Mouse (Mus musculus) kidney, postnatal 4 days (tissue): ENCODE measurements at regions not wholly inside any gene's neighbourhood (a gene's known extent, or its start where the extent isn't known, plus 50 kb on each side); places are given as distances from the start of the nearest gene placed in this dataset.
"Not testable (repeated sequence)": the region's sequence is repeated elsewhere in the genome, so short reads cannot be mapped to it uniquely, and the experiment has no call there.

Source experiments
- DNase-seq, 2 experiments: peaks; one replicate each; pipeline ENCODE4 v3.0.0; 2021; ENCODE audit warnings: mixed read lengths in 2 of 2

DNA sequence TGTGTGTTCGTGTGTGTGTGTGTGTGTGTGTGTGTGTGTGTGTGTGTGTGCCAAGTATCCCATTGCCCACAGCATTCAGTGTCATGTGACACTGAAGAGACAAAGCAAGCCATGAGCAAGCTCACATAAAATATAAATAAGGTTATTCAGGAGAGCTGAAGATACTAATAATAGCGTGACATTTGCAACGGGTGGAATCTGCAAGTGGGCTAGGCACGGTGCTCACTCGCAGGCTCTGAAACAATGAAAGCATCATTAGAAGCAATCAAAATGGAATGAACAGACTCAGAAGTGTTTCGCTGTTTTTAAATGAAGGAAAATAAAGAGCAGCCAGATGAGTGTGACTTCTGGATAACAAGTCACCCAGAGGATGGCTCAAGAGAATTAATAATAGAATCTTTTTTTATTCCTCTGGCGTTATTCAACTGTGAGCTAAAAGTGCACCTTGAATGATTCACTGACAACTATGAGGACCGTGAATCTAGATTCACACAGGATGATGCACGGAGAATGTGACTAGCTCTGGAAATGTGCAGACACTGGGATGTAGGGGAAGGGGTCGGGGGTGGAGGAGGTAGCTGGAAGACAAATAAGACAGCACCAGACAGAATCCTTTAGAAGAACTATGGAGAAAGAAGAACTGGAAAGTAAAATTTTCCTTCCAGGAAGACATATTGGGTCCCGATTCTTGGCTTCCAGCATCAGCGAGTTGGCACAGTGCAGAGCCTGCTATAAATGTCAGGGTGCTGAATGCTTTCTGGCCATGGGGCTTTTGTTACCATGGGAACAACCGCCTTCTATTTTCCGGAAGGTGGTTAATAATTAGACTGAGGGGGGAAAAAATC, 55.3 kb downstream of the Actbl2 start:
- no peak for DNase-seq

DNA sequence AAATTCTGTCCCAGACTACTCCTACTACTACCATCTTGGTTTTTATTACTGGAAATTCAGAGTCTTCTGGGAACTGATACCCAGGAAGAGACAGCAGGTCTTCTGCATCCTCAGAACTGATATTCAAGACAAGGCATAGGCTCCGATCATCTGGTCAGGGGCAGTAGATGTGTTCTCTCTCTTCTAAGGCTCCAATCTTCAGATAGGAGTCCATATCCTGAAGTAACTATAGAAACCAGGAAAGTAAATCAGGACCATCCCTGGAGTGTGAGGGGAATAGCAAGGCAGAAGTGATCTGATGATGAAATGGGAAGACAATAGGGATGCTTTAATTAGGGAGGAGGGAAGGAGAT, 55.9 kb downstream of the Actbl2 start:
- no peak for DNase-seq

DNA sequence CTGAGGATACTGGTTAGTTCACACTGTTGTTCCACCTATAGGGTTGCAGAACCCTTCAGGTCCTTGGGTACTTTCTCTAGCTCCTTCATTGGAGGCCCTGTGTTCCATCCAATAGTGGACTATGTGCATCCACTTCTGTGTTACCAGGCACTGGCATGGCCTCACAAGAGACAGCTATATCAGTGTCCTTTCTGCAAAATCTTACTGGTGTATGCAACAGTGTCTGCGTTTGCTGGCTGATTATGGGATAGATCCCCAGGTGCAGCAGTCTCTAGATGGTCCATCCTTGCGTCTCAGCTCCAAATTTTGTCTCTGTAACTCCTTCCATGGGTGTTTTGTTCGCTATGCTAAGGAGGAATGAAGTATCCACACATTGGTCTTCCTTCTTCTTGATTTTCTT, 58.7 kb downstream of the Actbl2 start:
- DNase-seq: not testable (repeated sequence)

DNA sequence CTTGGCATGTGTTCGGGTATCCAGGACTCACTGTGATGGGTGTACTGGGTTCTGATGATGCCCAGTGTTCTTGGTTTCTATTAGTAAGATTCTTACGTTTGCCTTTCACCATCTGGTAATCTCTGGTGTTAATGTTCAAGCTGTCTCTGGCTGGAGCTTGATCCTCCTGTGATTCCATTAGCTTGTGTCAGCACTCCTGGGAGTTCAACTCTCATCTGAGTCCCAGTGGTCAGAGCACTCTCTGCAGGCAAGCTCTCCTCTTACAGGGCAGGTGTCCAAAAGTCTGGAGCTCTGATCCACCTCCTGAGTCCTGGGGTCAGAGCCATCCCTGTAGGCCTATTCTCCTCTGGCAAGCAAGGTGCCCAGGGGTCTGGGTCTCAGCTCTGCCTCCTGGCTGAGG, 63.1 kb downstream of the Actbl2 start:
- DNase-seq: not testable (repeated sequence)

DNA sequence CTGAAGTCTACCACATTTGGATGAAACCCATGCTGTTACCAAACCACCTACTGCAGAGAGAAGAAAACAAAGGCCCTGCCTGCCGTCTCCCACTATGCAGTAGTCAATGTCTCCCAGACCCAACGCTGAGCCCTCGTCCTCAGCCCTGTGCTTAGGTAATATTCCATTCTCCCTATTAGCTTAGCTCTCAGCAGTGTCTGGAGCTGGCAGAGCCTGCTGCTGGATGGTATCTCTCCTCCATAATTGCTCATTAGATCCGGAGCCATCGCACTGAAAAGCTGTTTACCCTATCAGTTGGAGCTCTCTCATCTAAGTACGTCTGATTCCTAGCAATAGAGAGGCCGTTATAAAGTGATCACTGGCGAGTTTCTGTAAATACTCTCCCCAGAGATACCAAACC, 68.4 kb downstream of the Actbl2 start:
- no peak for DNase-seq

DNA sequence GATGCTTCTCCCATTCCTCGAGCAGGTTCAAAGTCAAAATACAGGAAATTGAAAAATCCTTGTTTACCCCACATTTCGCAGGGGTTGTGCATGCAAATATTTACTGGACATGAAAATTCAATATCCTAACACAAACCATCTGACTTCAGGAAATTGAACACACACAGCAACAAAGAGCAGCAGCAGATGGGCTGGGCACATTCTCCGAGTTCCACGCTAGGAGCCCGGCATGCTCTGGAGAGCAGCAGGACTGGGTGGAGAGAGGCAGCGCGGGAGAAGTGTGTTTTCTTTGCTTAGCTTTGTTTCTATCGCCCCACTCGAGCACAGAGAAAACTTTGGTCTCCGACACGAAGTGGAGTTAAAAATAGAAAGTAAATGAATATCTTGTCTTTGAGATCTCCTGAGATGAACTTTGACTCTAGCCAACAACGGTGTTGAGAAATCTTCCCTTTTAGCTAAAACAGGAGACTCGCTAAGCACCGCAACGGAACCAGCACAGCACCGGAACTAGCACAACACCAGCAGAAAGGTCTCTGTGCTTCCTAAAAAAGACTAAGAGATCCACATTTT, 71.4 kb downstream of the Actbl2 start:
- peak; percentile 11 to 27 for DNase-seq

DNA sequence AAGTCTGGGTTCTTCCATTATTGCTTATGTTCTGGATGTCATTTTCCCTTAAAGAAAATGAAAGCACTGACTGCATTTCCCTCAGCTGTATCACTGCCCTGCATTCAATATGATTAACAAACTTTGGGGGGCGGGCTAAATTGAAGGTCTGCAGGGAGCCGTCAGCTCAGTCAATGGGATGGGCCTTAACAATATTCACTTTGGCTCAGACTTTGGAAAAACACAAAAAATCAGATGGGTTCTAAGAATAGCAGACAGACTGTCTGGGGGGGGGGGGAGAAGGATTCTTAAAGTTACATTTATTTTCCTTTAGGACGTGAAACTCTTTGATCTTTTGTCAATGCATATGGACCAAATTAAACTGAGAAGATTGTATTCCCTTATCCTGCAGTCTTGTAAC, 78.2 kb downstream of the Actbl2 start:
- no peak for DNase-seq

DNA sequence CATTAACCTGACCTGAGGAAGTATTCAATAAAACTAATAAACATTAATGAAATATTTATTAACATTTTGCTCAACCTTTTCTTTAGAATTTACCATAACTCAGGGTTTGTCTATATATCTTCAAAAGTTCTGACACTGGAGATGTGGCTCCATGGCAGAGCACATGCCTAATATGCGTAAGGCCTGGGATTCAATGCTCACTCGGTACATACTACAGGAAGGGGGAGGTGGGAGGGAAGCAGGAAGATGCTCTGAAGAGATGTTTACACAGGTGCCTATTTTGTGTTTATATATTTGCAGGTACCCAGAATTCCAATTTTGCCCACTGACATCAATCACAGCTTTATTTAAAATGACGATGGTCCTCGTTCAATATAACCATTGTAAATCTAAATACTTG, 79.0 kb downstream of the Actbl2 start:
- no peak for DNase-seq

DNA sequence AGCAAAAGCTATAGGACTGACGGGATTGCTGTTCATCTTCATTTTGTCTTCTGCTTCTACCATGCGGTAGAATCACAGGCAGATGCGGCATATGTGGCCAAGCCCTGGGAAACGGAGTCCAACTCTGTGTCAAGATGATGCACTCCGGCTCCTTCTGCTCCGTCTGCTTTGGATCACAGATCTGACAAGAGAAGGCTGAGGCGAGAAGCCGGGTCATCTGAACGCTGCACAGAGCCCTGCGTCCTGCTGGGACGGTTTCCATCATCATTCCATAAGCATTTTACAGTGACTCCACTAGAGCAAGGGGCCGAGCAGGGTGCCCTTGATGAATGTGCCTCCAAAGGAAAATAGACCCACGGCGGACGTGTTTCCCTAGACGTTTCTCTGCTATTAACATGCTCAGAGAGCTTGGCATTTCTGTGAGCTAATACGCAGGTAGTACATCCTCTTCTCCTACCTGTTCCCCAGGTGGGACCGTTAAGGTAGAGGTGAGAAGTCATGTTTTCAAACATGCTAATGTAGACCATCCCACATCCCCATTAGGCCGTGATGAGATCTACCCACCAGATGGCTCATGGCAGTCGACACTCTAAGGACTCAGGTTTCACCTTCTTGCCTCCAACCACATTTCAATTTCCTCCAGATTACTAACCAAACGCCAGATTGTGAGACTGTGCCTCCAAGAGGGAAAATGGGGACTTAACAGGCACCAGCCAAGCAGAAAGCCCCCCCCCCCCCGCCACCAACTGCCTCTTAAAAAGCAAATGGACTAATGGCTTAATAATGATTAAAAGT, 79.6 kb downstream of the Actbl2 start:
- DNase-seq: peak; percentile 37 to 58

DNA sequence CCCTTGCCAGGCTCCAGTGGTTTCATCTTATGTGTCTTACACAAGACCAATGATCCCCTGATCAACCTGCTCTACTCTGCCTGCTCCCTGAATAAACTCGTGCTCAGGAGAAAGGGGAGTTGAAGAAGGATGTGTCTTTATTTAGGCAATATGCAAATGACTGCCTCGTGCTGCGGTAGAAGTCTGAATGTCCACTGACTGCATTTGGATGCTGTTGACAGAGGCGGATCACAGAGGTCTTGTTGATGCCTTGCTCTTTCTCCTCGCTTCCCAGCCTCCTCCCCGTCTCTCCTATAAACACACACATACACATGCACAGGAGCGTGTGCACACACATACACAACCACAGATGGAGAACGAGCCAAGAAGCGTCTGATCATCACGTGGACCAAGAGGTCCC, 90.2 kb downstream of the Actbl2 start:
- no peak for DNase-seq

DNA sequence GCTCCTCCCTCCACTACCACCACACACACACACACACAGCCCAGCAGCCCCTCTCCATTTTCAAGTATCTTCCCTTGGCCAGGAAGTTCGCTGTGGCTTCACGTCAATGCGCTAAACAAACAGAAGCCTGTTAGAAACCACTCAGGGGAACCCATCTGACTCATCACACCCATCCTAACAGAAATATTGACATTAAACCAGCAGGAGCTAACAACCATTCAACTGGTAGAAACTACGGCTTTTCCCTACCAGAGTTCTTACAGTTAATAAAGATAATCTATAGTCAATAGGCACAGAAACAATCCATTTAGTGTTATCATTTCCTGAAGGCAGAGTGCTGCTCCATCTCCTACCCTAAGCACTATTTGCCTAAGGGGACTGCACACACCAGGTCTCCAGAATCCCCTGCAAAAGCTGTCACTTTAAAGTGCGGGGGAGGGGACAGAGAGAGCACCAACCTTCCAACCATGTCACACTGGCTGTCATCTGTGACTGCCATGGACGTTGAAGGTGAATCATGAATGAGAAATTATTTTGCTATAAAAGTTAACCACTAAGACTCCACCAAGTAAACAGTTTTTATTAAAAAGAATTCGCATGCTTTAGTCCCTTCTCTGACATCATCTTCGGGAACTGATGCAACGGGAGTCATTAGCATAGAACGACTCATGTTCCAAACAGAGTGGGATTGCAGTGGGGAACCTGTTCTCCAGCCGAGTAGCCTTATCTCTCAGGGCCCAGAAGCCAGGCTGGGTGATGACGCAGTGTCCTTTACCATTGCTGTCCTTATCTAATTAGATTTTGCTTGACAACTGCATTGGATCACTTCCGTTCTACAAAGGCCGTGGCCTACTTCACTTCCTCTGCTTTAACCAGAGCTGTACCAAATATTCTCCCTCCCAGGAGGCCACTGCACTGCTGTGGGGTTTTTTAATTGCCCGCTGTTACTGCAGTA, 91.0 kb downstream of the Actbl2 start:
- DNase-seq: no peak

DNA sequence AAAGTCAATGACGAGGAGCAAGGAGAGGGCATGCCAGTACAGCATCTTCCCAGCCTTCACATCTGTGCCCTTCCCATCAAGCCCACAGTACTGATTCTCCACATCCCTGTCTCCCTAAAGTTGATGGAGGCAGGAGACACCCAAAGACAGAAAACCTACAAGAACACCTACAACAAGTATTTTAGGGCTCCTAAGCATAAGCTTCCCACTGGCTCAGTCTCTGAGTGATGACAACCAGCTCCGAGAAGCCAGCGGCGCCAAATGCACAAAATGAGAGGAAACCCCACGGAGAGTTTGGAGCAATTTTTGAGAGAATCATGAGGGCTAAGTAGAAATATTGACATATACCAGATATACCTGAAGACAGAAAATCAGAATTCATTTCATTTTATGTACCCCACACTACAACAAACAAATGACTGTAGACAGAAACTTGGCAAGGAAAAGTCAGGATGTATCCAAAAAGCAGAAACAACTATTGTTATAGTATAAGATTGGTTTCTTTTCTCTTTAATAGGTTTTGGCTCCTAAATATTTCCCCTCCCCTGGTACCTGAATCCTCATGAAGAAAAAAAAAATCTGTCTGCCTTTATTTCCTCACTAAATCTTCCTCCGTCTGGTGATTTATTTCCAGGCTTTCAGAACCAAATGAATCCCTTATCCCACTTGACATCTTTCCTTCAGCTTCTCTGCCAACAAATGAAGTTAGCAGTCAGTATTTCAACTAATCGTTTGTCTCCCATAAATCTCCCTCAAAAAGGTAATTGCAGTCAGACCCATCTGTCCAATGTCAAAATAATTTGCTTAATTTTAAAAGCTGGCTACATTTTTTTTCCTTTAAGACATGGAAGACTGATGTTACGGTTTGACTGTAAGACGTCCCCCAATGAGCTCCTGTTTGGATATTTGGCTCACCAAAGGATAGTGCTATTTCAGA, 102.0 kb downstream of the Actbl2 start:
- no peak for DNase-seq

DNA sequence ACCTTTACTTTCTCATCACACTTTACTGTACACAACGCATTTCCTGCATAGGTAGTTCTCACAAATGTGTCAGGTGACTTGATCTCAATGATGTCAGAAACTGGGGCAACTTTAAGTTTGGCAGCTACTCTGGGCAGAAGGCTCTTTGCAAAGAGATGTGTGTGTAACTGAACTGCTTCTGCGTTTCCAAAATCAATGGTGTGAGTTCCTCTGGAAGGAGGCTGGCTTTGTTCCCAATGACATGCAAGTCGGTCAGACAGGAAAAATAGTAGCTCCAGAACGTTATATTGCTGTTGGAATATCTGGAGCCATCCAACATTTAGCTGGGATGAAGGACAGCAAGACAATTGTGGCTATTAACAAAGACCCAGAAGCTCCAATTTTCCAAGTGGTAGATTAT, 106.6 kb downstream of the Actbl2 start:
- DNase-seq: no peak

DNA sequence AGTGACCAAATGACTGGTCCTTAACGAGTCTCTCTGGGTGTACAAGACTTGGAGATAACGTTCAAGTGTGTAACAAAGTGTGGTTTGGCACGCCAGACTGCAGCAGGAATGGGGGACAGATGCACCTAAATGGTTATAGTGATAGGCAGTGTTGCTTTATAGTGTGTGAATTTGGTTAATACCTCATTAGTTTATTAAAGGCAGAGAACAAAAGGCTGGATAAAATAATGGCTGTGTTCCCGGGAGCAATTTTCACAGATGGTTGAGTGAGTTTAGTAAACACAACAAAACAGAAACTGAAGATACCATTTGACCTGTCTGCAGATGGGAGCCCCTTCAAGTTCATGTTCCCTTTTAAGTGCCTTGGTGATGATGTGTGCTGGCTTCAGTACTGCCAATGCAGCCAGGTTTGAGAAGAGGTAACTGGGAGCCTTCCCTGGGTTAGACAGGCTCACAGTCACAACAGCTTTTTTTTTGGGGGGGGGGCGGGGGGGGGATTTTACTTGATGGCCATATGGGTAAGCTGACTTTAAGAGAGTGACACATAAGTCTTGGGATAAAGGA, 108.4 kb downstream of the Actbl2 start:
- no peak for DNase-seq

DNA sequence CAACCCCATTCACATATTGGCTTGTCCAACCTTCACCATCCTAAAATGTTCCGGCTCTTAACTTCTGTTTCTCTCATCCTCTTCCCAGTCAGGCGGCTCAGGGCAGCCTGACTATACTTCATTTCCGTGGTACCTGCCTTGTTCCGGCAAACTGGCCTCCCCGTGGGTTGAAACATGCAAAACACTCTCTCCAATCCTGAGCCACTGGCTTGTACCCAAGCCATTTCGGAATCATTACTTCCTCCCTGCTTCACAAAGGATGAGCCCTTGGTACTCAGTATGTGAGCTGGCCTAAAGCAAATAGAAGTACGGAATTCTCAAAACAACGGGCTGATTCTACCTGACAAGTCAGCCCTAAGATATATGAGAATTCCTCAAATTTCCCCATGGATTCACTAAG, 112.1 kb downstream of the Actbl2 start:
- no peak for DNase-seq

DNA sequence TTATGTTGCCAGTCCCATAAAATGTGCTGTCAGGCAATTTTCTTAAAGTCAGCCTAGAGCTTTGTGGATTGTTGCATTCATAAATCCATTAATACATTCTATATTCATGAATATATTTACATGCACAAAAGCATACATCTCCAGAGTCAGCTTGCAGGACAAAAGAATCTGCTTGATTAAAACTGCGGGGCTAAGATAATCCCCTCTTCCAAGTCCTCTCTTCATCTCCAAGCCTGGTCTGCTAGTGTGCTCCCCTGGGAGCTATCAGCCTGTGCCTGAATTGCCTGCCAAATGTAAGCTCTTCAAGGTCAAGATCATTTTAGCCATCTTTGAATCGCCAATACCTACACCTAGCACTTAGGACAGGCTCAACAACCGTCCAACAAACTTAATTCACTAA, 112.8 kb downstream of the Actbl2 start:
- no peak for DNase-seq

DNA sequence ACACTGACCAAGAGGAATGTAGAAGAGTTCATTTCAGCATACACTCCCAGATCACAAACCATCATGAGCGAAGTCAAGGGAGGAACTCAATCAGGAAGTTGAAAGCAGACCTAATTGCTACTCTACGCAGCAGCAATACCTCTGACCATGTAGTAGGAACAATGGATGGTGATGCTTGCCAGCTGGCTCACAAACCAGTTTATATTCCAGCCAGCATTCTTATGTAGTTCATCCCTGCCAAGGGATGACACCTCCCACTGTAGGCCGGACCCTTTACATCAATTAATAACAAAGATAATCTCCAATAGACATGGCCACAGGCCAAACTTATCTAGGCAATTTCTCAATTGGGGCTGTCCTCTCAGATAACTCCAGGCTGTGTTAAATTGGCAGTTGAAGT, 115.1 kb downstream of the Actbl2 start:
- DNase-seq: no peak

DNA sequence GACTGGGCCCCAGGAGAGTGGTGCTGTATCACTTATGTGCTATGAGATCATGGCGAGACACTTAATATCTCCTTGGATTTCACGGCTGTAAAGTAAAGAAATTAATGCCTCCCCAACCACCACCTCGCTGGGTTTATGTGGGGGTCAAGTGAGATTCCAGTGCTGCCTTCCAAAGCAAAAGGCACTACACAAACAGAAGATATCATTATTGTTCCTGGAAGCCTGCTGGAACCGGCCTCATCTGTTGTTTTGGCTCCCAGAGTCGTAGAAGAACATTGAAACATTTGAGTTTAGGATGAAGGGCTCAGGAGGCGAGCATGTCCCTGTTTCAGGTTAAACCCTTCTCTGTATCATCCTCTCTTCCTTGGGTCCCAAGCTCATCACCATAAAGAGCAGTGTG, 116.6 kb downstream of the Gpbp1 start:
- DNase-seq: no peak

DNA sequence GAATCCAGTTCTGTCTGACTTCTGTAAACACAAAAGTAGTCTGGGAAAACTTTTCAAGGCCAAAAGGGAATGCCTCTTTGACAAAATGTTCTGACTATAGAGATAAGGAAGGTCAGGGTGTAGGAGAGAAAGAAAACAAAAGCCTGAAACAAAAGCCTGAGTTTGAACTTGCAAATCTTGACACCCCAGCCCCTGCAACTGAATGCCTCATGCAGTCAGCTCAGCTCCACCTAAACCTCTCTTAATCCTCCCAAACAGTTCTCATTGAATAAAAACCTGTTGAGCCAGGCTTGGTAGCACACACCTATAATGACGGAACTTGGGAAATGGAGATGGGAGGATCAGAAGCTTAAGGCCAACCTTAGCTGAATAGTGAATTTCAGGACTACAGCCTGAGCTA, 116.1 kb downstream of the Gpbp1 start:
- no peak for DNase-seq
